Mouse (Mus musculus) right cerebral cortex, postnatal 10 days (tissue): ENCODE results near the gene Kctd11.
"Not testable (repeated sequence)": the region's sequence is repeated elsewhere in the genome, so short reads cannot be mapped to it uniquely, and the experiment has no call there.

Source experiments
- DNase-seq, 2 experiments: peaks; one replicate each; pipeline ENCODE4 v3.0.0; 2021; ENCODE audit warnings: low spot score in 2 of 2

The Kctd11 gene

DNA sequence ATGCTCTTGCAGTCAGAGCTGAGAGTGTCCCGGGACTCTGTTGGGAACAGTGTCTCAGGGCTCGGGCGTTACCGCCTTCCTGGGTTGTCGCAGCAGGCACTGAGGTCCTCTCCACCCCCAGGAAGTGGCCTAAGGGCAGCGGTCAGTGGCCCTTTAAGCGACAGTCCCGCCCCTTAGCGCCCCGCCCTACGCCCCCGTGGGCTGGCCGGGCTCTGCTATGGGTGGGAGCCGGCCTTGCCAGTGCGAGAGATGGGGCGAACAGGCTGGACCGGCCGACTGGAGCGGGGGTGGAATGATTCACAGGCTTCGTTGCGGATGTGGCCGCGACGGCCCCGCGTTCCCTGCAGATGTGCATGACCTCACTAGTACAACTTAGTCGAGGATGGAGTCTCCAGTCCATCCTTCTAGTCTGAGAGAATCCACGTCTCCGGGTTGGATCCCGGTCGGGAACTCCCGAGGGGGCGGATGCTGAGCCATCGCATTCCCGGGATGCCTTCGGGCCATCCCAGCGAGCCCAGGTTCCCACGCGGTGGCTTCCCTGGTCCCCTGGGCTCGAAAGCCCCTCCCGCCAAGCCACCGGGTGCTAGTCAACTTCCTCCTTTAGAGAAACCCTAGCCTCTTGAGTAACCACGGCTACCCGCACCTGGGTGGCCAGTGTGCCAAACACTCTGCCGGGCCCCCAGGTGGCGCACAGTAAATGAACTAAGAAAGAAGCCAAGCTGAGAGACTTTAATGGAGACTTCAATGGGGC lies at the start of gene Kctd11:
Gene Kctd11 (minus strand): TSS at position 554 of the 751 bp plus-strand sequence.
- DNase-seq: peak; percentile 76 to 77

DNA sequence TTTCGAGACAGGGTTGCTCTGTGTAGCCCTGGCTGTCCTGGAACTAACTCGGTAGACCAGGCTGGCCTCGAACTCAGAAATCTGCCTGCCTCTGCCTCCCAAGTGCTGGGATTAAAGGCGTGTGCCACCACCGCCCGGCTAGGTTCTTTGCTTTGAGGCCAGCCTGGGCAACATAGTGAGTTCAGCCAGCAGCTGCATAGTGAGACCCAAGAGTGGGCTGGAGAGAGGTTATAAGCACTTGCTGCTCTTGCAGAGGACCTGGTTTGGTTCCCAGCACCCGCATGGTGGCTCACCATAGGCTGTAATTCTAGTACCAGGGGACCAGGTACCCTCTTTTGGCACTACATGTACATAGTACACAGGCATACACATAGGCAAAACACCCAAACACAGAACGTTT lies 49.0 kb upstream of the Kctd11 start:
- DNase-seq: not testable (repeated sequence)

DNA sequence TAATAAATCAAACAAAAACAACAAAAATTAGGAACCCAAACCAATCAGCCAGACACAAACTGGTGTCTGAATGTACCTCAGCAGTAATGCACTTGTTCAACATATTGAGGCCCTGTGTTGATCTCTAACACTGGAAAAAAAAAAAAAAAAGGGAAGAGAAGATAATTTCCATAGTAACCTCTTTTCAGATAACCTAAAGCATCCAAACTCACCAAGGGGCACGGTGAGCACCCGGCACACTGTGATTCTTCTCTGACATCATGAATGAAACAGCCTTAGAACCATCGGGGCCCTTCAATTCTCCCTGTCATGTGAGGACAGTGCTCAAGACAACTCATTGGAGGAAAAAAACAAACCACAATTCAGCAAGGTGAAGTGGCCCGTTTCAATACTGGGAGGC lies 48.5 kb upstream of the Kctd11 start:
- DNase-seq: no peak

DNA sequence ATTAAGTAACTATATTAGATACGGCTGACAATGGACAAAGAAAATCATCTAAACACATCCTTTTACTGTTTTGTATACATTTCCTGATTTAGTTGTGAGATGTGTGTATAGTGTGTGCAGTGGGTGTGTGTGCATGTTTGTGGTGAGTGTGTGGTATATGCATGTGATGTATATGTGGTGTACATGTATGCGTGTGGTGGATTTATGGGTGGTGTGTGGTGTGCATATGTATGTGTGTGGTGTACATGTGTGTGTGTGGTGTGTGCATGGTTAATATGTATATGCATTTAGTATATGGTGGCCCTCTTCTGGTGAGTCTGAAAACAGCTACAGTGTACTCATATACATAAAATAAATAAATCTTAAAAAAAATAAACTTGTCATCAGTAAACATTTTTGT lies 46.3 kb upstream of the Kctd11 start:
- no peak for DNase-seq

DNA sequence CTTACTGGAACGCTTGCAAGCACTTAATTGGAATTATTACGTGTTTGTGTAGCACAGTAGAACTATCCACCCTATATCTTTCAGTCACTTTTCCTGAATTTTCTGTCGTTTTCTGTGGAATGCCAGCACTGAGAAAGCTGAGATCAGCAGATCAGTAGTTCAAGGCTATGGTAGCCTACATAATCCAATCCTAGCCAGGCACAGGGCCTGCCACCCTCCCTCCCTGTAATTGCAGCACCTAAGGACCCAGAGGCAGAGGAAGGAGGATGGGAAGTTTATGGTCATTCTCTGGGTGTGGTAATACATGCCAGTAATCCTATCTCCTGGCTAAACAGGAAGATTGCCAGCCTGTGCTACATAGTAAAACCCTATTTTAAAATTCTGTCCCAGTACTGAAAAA lies 41.6 kb upstream of the Kctd11 start:
- no peak for DNase-seq

DNA sequence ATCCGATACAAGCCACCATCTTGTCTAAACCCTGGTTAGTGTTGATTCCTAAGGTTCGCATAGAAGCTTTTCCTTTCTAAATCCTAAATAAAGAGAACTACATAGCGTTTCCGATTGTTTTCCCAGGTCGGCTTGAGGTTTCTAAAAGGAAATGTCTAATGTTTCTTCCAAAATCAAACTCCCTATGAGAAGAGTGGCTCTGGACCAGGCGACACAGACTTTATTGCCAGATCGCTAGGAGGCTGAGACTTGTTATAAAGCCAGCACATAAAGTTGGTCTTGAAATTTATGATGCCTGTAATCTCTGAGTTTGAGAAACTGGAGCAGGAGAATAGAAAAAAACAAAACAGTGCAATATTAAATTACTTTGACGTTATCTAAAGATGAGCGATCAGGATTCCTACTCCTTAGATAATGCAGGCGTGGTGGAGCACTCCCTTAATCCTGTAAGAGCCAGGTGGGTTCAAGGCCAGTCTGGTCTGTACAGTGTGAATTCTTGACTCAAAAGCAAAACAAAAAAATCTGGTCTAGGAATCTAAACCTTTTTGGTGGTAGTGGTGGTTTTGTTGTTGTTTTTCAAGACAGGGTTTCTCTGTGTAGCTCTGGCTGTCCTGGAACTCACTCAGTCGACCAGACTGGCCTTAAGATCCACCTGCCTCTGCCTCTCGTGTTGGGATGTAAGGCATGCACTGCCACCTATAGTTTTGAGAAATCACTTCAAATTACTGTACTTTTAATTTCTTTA lies 41.0 kb upstream of the Kctd11 start:
- no peak for DNase-seq

DNA sequence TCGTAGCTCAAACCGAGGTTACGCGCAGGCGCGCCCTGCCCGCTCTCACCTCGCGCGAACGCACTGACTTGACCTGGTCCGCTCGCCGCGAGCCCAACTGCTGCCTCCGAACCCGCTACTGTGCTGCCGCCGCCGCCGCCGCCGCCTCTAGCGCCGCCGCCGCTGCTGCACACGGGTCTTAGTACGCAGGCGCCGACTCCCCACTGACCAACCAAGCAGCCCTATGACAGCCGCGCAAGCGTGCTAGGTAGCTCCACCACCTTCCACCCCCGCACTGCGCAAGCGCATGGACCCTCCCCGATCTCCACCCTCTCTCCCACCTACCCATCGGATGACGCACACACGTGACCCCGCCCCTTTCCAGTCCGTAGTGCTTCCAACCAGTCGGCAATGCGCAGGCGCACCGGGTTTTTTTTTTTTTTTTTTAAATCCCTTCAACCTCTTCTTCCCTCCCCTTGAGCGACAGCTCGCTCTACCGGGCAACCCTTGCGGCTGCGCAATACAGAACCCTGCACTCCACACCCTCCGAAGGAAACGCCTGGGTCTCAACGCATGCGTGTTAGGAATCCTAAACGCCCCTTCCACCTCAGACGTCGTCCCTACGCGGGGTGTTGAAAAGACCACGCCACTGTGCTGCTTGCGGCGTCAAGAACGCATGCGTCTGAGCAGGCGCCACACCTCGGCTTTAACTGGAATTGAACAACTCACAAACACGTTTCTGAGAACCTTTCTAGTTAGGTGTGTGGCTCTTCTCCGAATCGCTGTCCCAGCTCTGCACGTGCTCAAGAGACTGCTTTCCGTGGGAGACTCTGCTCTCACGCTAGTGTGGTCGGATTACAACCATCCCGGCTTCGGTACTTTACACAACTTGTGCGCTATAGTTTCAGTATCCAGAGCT lies 40.2 kb upstream of the Kctd11 start, which contains the start of gene Eif5a:
Gene Eif5a (minus strand): TSS at position 845 of the 898 bp plus-strand sequence.
- peak; percentile 100 for DNase-seq

DNA sequence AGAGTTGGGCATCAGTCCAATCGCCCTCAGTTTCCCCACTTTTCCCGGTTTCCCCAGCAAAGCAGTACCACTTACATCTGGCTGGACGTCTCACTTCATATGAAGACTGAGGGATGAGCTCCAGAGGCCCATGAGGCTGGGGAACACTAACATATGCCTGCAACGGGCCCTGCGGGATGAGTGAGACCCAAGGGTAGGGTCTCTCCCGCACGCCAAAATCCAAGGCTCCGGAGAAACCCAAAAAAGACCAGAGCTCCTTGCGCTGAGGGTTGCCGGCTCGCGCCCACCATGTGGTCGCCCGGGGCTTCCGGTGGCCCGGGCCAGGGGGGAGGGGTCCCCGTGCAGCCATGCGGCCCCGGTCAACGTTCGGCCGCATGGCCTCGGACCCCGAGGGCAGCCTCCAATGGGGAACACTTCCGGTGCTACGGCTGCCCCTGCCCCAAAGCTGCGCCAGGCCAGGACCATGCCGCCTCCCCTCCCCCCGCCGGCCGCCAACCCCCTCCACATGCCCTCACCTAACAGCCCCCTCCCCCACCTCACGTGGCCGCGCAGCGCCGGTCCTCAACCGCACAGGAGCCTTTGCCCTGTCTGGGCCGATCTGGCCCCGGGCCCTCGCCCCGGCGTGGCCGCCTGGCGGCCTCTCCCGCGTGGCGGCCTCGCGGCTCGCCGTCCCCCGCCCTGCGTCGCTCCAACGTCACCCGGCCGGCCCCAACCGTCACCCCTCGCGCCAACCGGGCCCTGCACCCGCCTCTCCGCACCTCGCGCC lies 39.2 kb upstream of the Kctd11 start:
- DNase-seq: peak in 1 of 2 experiments; percentile 70

DNA sequence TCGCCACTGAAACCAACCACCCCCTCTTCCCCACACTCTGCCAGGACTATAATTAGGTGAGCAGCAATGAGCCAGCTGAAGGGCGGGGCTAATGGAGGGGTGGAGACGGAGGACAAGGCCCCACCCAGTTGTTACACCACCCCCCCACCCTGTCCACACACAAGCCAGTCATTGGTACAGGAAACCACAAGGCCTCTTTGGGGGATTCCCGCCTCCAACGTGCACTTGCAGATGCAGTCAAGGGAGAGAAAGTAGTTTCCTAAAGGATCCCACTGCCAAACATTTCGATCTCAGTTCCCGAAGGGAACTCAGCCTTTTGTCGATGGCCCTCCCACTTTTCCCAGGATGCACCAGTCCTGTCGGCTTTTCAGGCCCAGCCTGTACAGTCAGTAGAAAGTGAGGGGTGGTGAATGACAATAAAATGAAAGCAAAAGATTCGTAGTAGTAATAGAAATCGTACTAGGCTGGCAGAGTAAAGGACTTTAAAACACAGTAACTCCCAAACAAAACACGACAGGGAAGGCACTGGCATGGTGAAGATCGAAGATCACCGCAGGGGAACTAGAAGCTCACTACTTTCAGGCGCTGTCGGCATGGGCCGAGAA lies 38.6 kb upstream of the Kctd11 start:
- peak; percentile 53 to 62 for DNase-seq

DNA sequence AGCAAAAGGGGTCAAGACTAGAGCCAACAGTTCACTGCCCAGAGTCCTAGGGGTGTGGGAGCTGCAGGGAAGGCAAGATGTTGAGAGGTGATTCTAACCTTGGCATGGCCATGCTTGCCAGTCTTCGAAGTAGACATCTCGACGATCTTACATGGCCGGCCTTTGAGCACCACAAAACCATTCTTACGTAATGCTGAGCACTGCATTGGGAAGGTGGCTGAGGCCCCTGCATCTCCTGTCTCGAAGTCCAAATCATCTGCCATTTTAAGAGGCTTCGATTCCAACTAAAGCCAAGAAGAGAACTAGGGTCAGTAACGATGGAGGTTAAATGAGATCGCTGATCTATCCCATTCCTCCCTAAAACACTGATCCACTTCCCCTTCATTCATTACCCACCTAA lies 37.8 kb upstream of the Kctd11 start:
- no peak for DNase-seq

DNA sequence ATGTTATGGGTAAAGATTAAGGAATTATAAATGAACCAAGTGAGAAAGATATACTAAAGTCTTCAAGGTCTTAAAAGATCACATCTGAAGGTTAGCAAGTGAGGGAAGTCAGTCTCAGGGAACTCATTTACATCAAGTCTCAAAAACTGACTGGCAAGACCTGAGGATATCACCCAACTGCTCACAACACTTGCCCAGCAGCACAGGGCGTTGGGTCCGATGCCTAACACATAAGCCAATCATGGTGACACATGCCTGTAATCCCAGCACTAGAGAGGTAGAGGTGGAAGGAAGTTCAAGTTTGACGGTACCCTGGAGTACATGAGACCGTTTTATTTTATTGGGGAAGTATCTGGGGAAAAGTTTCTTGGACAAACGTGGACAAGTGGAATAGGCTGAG lies 36.9 kb upstream of the Kctd11 start:
- DNase-seq: no peak

DNA sequence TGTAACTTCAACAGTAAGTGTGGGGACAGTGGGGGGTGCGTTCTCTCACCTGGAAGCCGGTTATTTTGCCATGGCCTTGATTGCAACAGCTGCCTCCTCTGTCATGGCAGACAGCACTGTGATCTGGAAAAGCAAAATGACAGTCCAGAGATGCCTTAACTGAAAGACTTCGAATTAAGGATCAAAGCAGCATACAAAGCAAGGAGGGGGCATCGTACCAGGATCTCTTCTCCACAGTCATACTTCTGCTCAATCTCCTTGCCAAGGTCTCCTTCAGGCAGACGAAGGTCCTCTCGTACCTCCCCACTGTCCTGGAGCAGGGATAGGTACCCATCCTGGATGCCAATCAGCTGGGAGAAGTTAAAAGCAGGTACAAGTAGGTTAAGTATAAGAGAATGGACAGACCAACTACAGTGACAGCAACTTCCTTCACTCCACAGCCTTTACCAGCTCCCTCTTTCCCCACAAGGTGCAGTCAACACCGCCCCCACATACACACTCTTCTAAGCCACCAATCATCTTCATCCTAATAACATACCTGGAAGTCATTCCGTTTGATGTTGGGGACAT lies 36.3 kb upstream of the Kctd11 start:
- no peak for DNase-seq

DNA sequence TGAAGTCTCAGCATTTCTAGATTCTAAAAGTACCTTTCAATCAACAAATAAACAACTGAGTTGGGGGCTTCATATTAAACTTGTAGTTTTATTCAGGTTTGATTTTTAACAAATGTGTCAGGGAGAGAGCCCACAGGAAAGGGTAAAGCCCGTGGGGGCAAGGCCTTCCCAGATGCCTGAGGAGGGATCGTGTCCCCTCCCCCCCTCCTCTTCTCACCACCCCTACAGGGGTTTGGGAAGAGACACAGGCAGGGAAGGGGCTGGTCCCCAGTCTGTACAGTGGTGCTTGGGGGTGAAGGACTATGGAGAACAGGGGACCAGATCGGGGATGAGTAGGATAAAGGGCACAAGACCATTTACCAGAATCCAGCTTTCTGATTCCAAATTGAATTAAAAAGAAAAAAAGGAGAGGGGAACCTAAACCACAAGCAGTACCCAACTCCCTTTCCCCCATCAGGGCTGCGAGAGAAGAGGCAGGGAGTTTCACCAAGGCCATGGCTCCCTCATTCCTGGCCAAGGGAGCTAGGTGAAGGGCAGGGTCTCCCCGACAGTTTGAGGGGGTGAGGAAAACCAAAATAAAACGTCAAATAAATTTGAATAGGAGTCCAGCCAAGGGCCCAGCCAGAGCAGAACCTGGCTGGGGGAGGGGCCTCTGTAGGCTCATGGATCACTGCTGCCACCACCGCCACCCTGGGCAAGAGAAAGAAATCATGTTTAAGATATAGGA lies 35.6 kb upstream of the Kctd11 start:
- DNase-seq: not testable (repeated sequence)

DNA sequence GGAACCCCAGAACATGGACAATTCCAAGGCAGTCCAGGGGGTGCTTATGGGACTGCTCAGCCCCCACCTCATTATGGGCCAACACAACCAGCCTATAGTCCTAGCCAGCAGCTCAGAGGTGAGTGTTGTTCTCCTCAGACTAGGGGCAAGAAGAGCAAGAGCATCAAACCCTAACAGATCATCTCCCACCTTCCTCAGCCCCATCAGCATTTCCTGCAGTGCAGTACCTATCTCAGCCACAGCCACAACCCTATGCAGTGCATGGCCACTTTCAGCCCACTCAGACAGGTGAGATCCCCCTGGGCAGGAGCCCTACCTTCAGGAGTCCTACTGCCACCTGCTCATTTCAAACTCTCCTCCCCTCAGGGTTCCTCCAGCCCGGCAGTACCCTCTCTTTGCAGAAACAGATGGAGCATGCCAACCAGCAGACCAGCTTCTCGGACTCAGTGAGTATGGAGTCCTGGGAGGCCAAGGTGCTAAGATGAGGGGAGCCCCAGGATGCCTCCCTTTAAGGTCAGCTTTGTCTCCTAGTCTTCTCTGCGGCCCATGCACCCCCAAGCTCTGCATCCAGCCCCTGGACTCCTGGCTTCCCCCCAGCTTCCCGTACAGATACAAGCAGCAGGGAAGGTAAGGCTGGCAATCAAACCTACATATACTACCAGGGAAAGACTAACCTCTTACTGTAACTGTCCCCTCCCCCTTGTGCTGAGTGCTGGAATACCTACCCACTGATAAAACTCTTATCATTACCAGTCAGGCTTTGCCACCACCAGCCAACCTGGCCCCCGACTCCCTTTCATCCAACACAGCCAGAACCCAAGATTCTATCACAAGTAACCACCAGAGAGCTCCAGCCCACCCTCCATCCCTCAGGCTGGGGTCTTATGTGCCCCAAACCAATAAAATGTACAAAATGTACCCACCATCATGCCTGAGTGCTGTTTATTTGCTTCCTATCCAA lies 34.7 kb upstream of the Kctd11 start:
- DNase-seq: no peak

DNA sequence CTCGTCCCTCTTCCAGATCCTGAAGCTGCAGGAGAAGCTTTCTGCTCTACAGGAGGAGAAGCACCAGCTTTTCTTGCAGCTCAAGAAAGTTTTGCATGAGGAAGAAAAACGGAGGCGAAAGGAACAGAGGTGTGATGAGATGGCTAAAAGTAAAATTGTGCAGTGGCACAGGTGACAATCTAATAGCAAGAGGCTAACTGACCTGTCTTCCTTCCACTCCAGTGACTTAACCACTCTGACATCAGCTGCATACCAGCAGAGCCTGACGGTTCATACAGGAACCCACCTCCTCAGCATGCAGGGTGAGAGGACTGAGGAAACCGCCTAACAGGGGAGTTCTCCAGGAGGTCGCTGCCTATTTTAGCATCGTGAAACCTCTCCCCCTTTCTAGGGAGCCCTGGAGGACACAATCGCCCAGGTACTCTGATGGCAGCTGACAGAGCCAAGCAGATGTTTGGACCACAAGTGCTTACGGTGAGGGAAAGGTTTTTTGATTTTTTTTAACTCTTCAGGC lies 33.8 kb upstream of the Kctd11 start:
- DNase-seq: no peak

DNA sequence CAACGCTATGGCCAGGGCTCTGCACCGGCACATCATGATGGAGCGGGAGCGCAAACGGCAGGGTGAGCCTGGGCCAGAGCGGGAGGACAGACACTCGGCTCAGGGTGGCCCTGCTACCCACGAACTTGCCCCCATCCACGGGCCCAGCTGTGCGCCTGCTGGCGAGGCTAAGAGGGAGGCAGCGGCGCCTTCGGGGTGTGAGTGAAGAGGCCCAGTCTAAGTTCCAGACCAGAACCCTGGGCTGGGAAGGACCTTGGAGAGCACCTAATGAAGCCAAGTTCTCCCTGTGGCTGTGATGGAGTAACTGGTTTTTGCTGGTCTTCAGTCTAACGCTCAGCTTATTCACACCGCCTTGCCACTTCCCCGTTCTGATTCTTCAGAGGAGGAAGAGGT lies 33.2 kb upstream of the Kctd11 start:
- no peak for DNase-seq

DNA sequence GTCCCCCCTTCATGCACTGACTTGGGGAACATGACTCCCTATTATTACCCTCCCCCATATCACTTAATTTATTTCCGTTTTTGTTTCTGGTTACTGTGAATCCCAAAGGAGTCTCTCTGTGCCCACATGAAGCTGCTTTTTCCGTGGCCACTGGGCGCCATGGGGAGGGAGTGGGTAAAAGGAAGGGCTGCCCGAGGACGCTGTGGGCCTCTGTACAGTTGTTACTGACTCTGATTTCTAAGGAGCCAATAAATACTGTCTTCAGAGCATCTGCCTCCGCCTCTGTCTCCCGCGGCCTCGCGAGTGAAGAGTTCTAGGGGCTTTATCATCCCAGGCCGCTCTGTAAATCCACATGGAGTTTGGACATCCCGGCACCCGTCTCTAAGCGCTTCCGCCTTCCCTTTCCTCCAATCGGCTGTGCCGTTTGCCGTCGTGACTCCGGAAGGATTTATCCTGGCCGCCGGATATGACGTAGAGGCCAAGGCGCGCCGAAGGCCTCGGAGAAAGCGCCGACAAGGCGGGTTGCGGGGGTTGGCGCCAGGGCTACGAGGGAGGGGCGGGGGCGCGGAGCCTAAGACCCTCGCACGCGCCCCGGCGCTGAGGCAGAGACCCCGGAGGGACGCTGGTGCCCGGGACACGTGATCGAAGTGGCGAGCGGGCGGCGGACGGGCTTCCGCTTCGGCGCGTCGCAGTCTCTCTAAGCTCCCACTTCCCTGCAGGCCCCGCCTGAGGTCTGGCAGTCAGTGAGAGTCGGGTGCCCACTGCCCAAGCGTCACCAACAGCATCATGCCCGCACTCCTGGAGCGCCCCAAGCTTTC lies 32.6 kb upstream of the Kctd11 start, which contains the start of gene Gps2:
Gene Gps2 (plus strand): TSS at position 335 of the 818 bp plus-strand sequence.
- DNase-seq: peak; percentile 96
